Mouse (Mus musculus): ENCODE data around the gene Stag2.

Gene Stag2

DNA sequence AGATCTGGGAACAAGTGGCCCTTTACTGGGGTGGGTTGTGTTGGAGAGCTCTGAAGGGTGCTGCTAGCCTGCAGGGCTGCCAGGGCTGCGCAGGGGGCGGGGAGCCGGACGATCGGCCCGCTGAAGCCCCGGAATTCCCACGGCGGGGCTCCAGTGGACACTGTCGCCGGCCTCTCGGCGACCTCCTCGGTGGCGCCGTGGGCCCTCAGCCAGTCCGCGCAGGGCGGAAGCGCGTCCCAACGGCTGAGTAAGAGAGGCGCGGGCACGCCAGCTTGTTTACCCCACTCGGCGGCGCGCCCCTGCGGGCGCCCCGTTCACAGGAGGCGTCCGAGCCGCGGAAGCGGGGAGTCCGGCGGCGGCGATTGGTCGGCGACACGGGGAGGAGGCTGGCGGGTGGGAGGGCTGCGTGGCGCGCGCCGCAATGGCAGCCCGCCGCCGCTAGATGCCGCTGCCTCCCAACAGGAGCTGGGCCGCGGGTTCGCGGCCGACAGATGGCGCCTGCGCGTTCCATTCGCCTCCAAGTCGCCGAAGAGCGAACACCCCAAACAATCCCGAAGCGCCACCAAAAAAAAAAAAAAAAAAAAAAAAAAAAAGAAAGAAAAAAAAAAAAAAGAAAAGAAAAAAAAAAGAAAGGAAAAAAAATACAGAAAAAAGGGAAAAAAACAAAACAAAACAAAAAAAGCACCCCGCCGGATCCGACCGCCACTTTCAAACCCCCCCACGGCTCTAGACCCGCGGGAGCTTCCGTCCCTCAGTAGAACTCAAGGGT lies at the start of gene Stag2:
TSS of gene Stag2 (plus strand) at position 530 of the 769 bp plus-strand sequence.
- DNase-seq (ENCODE audit: low spot score in 2 of 2), result peak; percentile 70 to 73

- DNase-seq (ENCODE audit: low spot score in 2 of 2), result no peak
Observed at GRCm38 (mm10) chrX:42107137-42107536, 42.0 kb upstream of the Stag2 start.

GRCm38 (mm10) chrX:42110585-42110984 lies 38.5 kb upstream of the Stag2 start:
- DNase-seq (ENCODE audit: low spot score in 2 of 2), result no peak

GRCm38 (mm10) chrX:42119442-42120048 lies 29.6 kb upstream of the Stag2 start:
- DNase-seq (ENCODE audit: low spot score in 2 of 2), result no peak

GRCm38 (mm10) chrX:42124963-42125697 lies 24.0 kb upstream of the Stag2 start:
- no peak for DNase-seq (ENCODE audit: low spot score in 2 of 2)

- DNase-seq (ENCODE audit: low spot score in 2 of 2), result no peak
Observed at GRCm38 (mm10) chrX:42139882-42140281, 9.2 kb upstream of the Stag2 start.

DNA sequence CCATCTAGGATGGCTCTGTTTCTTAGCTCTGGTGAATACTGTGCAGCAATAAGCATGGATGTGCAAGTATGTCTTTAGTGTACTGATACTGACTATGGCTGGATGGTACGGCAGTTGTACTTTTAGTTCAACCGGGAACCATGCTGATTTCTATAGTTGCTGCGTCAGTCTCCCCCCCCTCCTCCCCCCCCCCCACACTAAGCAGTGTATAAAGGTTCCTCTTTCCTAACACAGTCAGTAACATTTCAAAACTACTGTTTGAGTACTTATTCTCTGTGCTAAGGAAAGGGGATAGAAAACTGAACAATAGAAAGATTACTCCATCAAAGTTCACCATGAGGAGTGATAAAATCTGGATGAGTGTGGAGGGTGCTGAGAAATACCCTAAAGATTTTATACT lies 6.5 kb upstream of the Stag2 start:
- no peak for DNase-seq (ENCODE audit: low spot score in 2 of 2)

GRCm38 (mm10) chrX:42143991-42144390 lies 5.1 kb upstream of the Stag2 start:
- no peak for DNase-seq (ENCODE audit: low spot score in 2 of 2)

DNA sequence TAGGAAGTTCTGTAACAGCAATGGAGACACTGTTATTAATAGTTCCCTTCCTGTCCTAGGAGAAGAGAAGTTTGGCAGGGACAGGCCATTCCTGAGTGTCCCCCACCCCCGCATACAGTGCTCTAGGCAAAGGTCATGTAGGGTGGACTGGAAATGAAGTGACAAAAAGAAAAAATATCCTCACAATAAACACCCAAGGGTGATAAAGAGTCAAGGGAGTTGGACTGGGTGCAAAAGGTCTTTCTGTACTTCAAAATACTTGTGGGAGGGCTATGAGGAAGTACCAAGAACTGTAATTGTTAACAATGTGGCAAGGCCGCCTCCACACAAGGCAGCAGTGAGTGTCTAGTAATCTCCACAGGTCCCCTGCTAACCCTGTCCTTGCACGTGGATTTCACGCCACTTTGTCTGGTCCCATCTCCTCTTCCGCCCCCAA lies 1.1 kb upstream of the Stag2 start:
- DNase-seq (ENCODE audit: low spot score in 2 of 2), result no peak

- DNase-seq (ENCODE audit: low spot score in 2 of 2), result peak; percentile 15 to 20
Observed at GRCm38 (mm10) chrX:42149557-42150345, 634 bp downstream of the Stag2 start.

GRCm38 (mm10) chrX:42150346-42151023 lies 1.4 kb downstream of the Stag2 start:
- DNase-seq (ENCODE audit: low spot score in 2 of 2), result peak; percentile 56 to 68

GRCm38 (mm10) chrX:42151024-42151754 lies 2.1 kb downstream of the Stag2 start:
- DNase-seq (ENCODE audit: low spot score in 2 of 2), result peak; percentile 7 to 12

DNA sequence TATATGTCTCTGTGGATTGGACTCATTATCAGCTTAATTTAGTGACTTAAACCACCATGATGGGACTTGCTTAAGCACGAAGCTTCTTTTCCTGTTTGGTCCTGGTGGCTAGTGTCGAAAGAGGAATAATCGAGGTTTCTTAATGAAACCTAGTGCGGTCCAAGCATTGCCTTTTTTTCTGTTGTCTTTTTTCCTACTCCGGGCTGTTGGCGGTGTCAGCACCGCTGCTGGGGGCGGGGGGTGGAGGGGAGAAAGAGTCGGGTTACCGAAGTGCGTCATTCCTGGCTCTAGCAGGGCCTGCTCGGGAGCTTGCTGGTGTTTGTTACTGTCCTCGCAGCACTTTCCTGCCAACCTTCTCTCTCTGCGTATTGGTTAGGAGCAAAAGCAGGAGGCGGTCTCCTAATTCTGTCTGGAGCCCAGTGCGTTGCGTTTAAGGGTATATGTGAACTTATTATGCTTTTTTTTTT lies 2.8 kb downstream of the Stag2 start:
- peak; percentile 60 to 68 for DNase-seq (ENCODE audit: low spot score in 2 of 2)

GRCm38 (mm10) chrX:42153056-42153455 lies 3.9 kb downstream of the Stag2 start:
- DNase-seq (ENCODE audit: low spot score in 2 of 2), result no peak

DNA sequence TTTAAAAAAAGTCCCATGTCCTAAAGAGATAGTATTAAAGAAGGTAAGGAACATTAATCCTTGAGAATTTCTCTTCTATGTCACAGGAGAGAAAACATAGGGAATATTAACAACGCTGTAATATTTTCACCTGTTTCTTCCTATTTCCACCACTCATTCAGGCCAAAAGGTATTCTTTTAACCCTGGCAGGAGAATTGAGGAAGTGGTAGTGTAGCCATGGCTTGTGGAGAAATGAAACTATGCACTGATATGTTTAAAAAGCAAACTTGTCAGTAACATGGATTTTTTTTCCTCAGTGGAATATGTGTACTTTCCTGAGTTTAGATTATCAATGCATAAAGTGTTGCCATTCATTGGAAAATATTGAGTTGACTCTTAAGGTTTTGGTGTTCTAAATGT lies 16.3 kb downstream of the Stag2 start:
- DNase-seq (ENCODE audit: low spot score in 2 of 2), result no peak

- no peak for DNase-seq (ENCODE audit: low spot score in 2 of 2)
Observed at GRCm38 (mm10) chrX:42170811-42171210, 21.7 kb downstream of the Stag2 start.

- no peak for DNase-seq (ENCODE audit: low spot score in 2 of 2)
Observed at GRCm38 (mm10) chrX:42187590-42187989, 38.5 kb downstream of the Stag2 start.

DNA sequence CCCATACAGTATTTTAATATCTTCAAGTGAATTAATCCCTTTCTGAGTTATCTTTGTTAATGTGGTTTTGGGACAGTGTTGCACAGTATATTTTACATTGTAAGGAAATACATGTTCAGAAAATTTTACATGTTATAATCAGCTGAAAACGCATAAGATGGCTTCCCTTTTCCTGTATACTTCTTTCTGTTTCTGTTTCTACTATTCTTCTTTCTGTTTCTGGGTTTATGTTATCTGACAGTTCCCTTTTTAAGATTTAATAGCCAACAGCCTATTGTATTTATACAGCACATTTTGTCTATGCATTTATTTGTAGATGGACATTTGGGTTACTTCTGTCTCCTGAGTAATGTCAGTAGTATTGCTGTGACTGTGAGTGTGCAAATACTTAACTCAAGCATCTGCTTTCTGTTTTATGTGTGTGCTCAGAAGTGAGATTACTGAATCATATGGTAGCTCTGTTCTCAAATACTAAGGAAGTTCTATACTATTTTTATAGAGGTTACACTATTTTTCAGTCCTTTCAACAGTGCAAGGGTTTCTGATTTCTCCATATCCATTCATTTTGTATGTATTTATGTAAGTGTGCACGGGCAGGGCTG lies 39.8 kb downstream of the Stag2 start:
- no peak for DNase-seq (ENCODE audit: low spot score in 2 of 2)

DNA sequence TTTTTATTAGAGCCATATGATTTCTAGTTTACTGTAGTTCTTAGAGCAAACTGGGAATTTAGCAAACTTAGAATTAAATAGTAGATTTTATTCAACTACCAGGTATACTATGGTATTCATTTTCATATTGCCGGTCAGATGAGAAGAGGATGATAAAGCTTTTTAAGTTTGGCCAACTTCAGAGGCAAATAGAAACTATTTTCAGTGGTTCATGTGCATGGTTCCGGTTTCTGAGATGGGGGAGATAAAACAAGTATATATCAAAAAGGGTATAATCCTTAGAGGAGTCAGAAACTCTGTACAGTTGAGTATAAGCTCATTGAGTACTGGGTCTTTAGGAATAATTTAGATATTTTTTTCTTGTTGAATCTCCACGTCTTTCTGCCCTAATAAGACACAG lies 45.5 kb downstream of the Stag2 start:
- no peak for DNase-seq (ENCODE audit: low spot score in 2 of 2)

DNA sequence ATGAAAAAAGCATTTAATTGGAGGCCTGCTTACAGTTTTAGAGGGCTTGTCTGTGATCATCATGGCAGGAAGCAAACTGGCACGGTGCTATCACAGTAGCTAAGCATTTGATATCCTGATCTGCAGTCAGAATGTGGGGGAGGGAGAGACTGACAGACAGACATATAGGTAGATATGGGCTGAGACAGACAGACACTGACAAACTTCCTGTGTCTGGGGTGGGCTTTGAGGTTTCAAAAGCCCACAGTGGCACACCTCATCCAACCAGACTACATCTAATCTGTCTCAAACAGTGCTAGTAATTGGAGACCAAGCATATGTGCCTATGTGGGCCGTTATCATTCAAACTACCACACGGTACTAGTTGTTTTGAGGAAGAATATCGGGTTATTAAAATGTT lies 53.4 kb downstream of the Stag2 start:
- no peak for DNase-seq (ENCODE audit: low spot score in 2 of 2)
